11 mouse cellular contexts compared by ENCODE assay signal in genomic region chr2:166471257-166471753, GRCm38 (mm10).
DNase-seq lines count a peak whose midpoint lies in the region; ATAC-seq lines count a peak whose summit lies in the region.
"Had no signal": no experiment of that assay in that cellular context is flagged by ENCODE, and none has a peak within 500 bp of the region (broad histone marks: within the 10 kb centered on the region; RNA-seq: fewer than 3 reads in every experiment).

No protein-coding gene starts in this region.

- H3K27ac ChIP-seq in forebrain, embryonic 15.5 days (replicated peaks), result peak overlapping the region; percentile 24; the same call in 1 of the 2 replicates
- H3K27ac ChIP-seq in intestine, embryonic 15.5 days, result no peak overlapping the region
- H3K27ac ChIP-seq: kidney, postnatal 0 days; liver, embryonic 14.5 days had no signal

- no peaks in the 10 kb centered on the region for H3K36me3 ChIP-seq in forebrain, embryonic 15.5 days
- no peaks in the 10 kb centered on the region for H3K36me3 ChIP-seq in intestine, embryonic 15.5 days

- intact Hi-C loops in left cerebral cortex, postnatal 4 days (cut with DNase I), result no loop called here
- intact Hi-C loops in gastrocnemius, postnatal 36 days (cut with DNase I), result no loop called here

- no peak overlapping the region for H3K4me3 ChIP-seq in forebrain, embryonic 15.5 days
- H3K4me3 ChIP-seq in intestine, embryonic 15.5 days (replicated peaks), result no peak overlapping the region

- ATAC-seq in forebrain, embryonic 15.5 days (replicated peaks), result peak; percentile 76
- ATAC-seq in megakaryocyte progenitor cell, adult 5-6 weeks (replicated peaks; ENCODE audit: poor library complexity), result peak; percentile 57
- no peak for ATAC-seq in intestine, embryonic 15.5 days
- no peak for ATAC-seq in cerebellum, adult (ENCODE audit: insufficient number of reproducible peaks, low FRiP score, low TSS enrichment)

- peak; percentile 58 for DNase-seq in left cerebral cortex, postnatal 4 days
- DNase-seq in left cerebral cortex, adult 8-10 months (ENCODE audit: low spot score in 2 of 2), result no peak
- DNase-seq in brain, adult 2 months (ENCODE audit: low read depth, low spot score), result peak; percentile 46
- DNase-seq in gastrocnemius, postnatal 36 days, result no peak
- DNase-seq: adrenal gland, adult 2 months had no signal

- WGBS in forebrain, embryonic 15.5 days, result 27% methylated on average over 6 of the region's 6 CpGs
- WGBS in intestine, embryonic 15.5 days, result 66% methylated on average over 6 of the region's 6 CpGs

- peaks cover 25% of the 10 kb centered on the region for H3K4me1 ChIP-seq in forebrain, embryonic 15.5 days
- peaks cover 7% of the 10 kb centered on the region; the same call in 1 of the 2 replicates for H3K4me1 ChIP-seq in intestine, embryonic 15.5 days (replicated peaks)

- H3K9me3 ChIP-seq in forebrain, embryonic 15.5 days, result no peaks in the 10 kb centered on the region
- no peaks in the 10 kb centered on the region for H3K9me3 ChIP-seq in intestine, embryonic 15.5 days

- H3K9ac ChIP-seq in forebrain, embryonic 15.5 days (replicated peaks), result no peak overlapping the region
- no peak overlapping the region for H3K9ac ChIP-seq in intestine, embryonic 15.5 days
- H3K9ac ChIP-seq: liver, embryonic 14.5 days had no signal

- H3K27me3 ChIP-seq in forebrain, embryonic 15.5 days, result 0 out of 2 replicates have a peak, but pooled peaks cover 4% of the 10 kb centered on the region
- H3K27me3 ChIP-seq in intestine, embryonic 15.5 days (replicated peaks), result no peaks in the 10 kb centered on the region

- H3K4me2 ChIP-seq in forebrain, embryonic 15.5 days (replicated peaks), result no peak overlapping the region
- no peak overlapping the region for H3K4me2 ChIP-seq in intestine, embryonic 15.5 days (replicated peaks)

Comparison
In these comparisons a context has a peak if more than half of its experiments do, and no peak if none do; other contexts are left out.
1. DNase-seq: peak in left cerebral cortex, postnatal 4 days (single experiment) and brain, adult 2 months (single experiment); none in left cerebral cortex, adult 8-10 months (0 of 2) and gastrocnemius, postnatal 36 days (0 of 2).
2. ATAC-seq: peak in forebrain, embryonic 15.5 days (single experiment) and megakaryocyte progenitor cell, adult 5-6 weeks (single experiment); none in intestine, embryonic 15.5 days (single experiment) and cerebellum, adult (single experiment).